8 mouse cellular contexts compared by ENCODE assay signal in genomic region chr8:81767411-81768312, GRCm38 (mm10).
DNase-seq lines count a peak whose midpoint lies in the region; ATAC-seq lines count a peak whose summit lies in the region.

No protein-coding gene starts in this region.

- peak; percentile 24 for DNase-seq in gastrocnemius, adult 18-20 months (ENCODE audit: low spot score)
- no peak for DNase-seq in gastrocnemius, adult 8-10 months (ENCODE audit: low spot score in 2 of 2)
- DNase-seq in embryo, embryonic 11 days = peak; percentile 69
- DNase-seq in lung, postnatal 36 days = peak; percentile 74
- DNase-seq in splenic B cell, adult 2 months (ENCODE audit: low read depth, low spot score) = peak; percentile 38

- no peaks in the 10 kb centered on the region for H3K36me3 ChIP-seq in heart, embryonic 14.5 days (ENCODE audit: control insufficient read depth, insufficient read depth, low read length)
- H3K36me3 ChIP-seq in kidney, embryonic 16.5 days (ENCODE audit: insufficient read depth, low read length) = no peaks in the 10 kb centered on the region
- H3K36me3 ChIP-seq in splenic B cell, adult 2 months (ENCODE audit: control insufficient read depth, insufficient read depth, low read length, poor library complexity, severe bottlenecking) = no peaks in the 10 kb centered on the region

- H3K9ac ChIP-seq in heart, embryonic 14.5 days (ENCODE audit: low read length) = peak overlapping the region; percentile 47; the same call in 1 of the 2 replicates
- no peak overlapping the region for H3K9ac ChIP-seq in kidney, embryonic 16.5 days (replicated peaks; ENCODE audit: low read length)

- peak overlapping the region; percentile 27 to 29 for H3K4me3 ChIP-seq in heart, embryonic 14.5 days (ENCODE audit: control insufficient read depth in 1 of 2, insufficient read depth in 1 of 2, low read depth in 1 of 2, low read length in 2 of 2)
- H3K4me3 ChIP-seq in kidney, embryonic 16.5 days (ENCODE audit: low read length) = peak overlapping the region; percentile 33

- WGBS in heart, embryonic 14.5 days = 15% methylated on average over 12 of the region's 12 CpGs
- 8% methylated on average over 12 of the region's 12 CpGs for WGBS in kidney, embryonic 16.5 days

- H3K27ac ChIP-seq in heart, embryonic 14.5 days (replicated peaks in 1 of 2; ENCODE audit: control insufficient read depth in 1 of 2, insufficient read depth in 1 of 2, low read depth in 2 of 2, low read length in 2 of 2) = peak overlapping the region; percentile 69 to 78
- H3K27ac ChIP-seq in kidney, embryonic 16.5 days (ENCODE audit: low read length) = peak overlapping the region; percentile 35; the same call in 1 of the 2 replicates

- peaks cover 9 to 25% of the 10 kb centered on the region in 2 experiments for H3K4me1 ChIP-seq in heart, embryonic 14.5 days (ENCODE audit: control insufficient read depth in 2 of 2, insufficient read depth in 2 of 2, low read length in 2 of 2)
- H3K4me1 ChIP-seq in kidney, embryonic 16.5 days (ENCODE audit: insufficient read depth, low read length) = peaks cover 5% of the 10 kb centered on the region; the same call in 1 of the 2 replicates

- no peaks in the 10 kb centered on the region for H3K27me3 ChIP-seq in heart, embryonic 14.5 days (ENCODE audit: control insufficient read depth, insufficient read depth, low read length)
- no peaks in the 10 kb centered on the region for H3K27me3 ChIP-seq in kidney, embryonic 16.5 days (ENCODE audit: insufficient read depth, low read length)
- no peaks in the 10 kb centered on the region for H3K27me3 ChIP-seq in splenic B cell, adult 2 months (ENCODE audit: control insufficient read depth, insufficient read depth, low read length, poor library complexity, severe bottlenecking)

- peak; percentile 80 for ATAC-seq in heart, embryonic 14.5 days (ENCODE audit: insufficient number of reproducible peaks, insufficient read depth, low FRiP score, low read depth)
- ATAC-seq in kidney, embryonic 16.5 days (ENCODE audit: low FRiP score, low TSS enrichment) = peak; percentile 78; the same call in 1 of the 2 replicates
- no peak for ATAC-seq in erythroid progenitor cell, adult 5-6 weeks (replicated peaks; ENCODE audit: low FRiP score, poor library complexity, severe bottlenecking)

- no peaks in the 10 kb centered on the region for H3K9me3 ChIP-seq in heart, embryonic 14.5 days (ENCODE audit: control insufficient read depth, low read length)
- H3K9me3 ChIP-seq in kidney, embryonic 16.5 days (ENCODE audit: low read length) = no peaks in the 10 kb centered on the region

- peak overlapping the region; percentile 60 for H3K4me2 ChIP-seq in heart, embryonic 14.5 days (ENCODE audit: low read length)
- peak overlapping the region; percentile 50 for H3K4me2 ChIP-seq in kidney, embryonic 16.5 days (replicated peaks; ENCODE audit: low read depth, low read length)

Comparison
In these comparisons a context has a peak if more than half of its experiments do, and no peak if none do; other contexts are left out.
1. DNase-seq: peak in gastrocnemius, adult 18-20 months (single experiment), embryo, embryonic 11 days (single experiment), lung, postnatal 36 days (single experiment) and splenic B cell, adult 2 months (single experiment); none in gastrocnemius, adult 8-10 months (0 of 2).